Mouse (Mus musculus) ES-E14 (cell line): Measurements from ENCODE around the gene Krt222.

Source experiments
- ZC3H11A ChIP-seq: IDR thresholded peaks from 2 replicates; pipeline ENCODE4 v1.6.1; 2012; ENCODE audit warnings: low read depth, mild to moderate bottlenecking, inconsistent platforms, low read length, borderline replicate concordance
- ZNF384 ChIP-seq: IDR thresholded peaks from 2 replicates; pipeline ENCODE4 v1.6.1; 2012; ENCODE audit warnings: low read depth, low read length, inconsistent platforms

GRCm38 (mm10) chr11:99247916-99248315, 4.0 kb upstream of the Krt222 start:
- TF ChIP-seq ZC3H11A (no peak), ZNF384 (no peak)
